Mouse (Mus musculus): Measurements from ENCODE around the gene Slc6a5.
"Not testable (repeated sequence)": the region's sequence is repeated elsewhere in the genome, so short reads cannot be mapped to it uniquely, and the experiment has no call there.

GRCm38 (mm10) chr7:49933386-49934115, 23.6 kb downstream of the Slc6a5 start:
- TF ChIP-seq POLR2A (IDR thresholded peaks at IDR 0.05; ENCODE audit: low read depth, low read length); CTCF (IDR thresholded peaks at IDR 0.05; ENCODE audit: borderline replicate concordance, insufficient read depth, low read length): not testable (repeated sequence)

Data from embryonic fibroblast, embryonic 13.5 days (primary cell).